Mouse (Mus musculus) B cell, adult 62 days (primary cell): ENCODE measurements around the gene Trim38. TPM values are rescaled to one million over a fixed set of nuclear protein-coding genes. Genes with fewer than 3 reads are reported as not detected.

Source experiments
- total RNA-seq: library from RNA; stranded (reverse); gene quantifications from 4 replicates; pipeline ENCODE4 v1.2.4, GENCODE M21; 2023

Gene Trim38
- total RNA-seq, result not detected in 4 replicates

DNA sequence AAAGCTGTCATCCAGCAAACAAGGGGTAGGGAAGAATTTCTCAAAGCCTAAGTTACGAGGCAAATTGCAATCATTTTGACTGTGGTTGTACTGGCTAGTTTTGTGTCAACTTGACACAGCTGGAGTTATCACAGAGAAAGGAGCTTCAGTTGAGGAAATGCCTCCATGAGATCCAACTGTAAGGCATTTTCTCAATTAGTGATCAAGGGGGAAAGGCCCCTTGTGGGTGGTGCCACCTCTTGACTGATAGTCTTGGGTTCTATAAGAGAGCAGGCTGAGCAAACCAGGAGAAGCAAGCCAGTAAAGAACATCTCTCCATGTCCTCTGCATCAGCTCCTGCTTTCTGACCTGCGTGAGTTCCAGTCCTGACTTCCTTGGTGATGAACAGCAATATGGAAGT is at the start of gene Trim38:
Gene Trim38 (plus strand): TSS at position 301 of the 400 bp plus-strand sequence.

DNA sequence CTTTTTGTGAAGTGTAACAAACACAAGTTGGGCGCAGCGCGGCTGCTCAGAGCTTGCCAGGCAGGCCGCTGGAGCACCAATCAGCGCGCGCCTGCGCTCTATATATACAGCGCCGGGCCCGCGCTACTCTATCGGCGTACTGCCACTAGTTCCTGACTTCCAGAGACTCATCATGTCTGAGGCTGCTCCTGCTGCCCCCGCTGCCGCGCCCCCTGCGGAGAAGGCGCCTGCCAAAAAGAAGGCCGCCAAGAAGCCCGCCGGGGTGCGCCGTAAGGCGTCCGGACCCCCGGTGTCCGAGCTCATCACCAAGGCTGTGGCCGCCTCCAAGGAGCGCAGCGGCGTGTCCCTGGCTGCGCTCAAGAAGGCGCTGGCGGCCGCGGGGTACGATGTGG is 31.0 kb upstream of the Trim38 start, which contains the start of gene Hist1h1c:
Gene Hist1h1c (plus strand): TSS at position 132 of the 392 bp plus-strand sequence.

GRCm38 (mm10) chr13:23745381-23746161 is 24.1 kb upstream of the Trim38 start, which contains the start of gene Hist1h3c:
Gene Hist1h3c, minus strand, starts transcription at chr13:23745602.

DNA sequence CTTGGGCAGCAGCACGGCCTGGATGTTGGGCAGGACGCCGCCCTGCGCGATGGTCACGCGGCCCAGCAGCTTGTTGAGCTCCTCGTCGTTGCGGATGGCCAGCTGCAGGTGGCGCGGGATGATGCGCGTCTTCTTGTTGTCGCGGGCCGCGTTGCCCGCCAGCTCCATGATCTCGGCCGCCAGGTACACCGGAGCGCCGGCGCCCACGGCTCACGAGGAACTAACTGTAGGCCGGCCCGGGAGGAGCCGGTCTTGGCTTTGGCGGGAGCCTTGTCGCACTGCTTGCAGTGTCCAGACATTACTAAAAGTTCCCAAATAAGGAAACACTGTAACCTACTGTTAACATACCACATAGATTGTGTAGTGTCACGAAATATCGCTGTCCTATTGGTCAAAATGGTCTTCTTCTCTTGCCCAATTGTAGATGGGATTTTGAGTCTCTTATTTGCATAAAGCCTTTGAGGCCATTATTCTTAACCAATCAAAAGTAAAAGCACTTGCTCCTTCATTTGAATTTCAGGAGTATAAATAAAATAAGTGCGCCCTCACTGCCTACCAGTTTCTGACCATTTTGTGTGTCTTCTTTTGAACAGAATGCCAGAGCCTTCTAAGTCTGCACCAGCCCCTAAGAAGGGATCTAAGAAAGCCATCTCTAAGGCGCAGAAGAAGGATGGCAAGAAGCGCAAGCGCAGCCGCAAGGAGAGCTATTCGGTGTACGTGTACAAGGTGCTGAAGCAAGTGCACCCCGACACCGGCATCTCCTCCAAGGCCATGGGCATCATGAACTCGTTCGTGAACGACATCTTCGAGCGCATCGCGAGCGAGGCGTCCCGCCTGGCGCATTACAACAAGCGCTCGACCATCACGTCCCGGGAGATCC is 23.3 kb upstream of the Trim38 start, which contains the start of gene Hist1h2bb:
Gene Hist1h2bb (plus strand): TSS at position 534 of the 880 bp plus-strand sequence.

GRCm38 (mm10) chr13:23750839-23751477 is 18.8 kb upstream of the Trim38 start, which contains the start of gene Hist1h2ab:
Gene Hist1h2ab, plus strand, starts transcription at chr13:23751126.

DNA sequence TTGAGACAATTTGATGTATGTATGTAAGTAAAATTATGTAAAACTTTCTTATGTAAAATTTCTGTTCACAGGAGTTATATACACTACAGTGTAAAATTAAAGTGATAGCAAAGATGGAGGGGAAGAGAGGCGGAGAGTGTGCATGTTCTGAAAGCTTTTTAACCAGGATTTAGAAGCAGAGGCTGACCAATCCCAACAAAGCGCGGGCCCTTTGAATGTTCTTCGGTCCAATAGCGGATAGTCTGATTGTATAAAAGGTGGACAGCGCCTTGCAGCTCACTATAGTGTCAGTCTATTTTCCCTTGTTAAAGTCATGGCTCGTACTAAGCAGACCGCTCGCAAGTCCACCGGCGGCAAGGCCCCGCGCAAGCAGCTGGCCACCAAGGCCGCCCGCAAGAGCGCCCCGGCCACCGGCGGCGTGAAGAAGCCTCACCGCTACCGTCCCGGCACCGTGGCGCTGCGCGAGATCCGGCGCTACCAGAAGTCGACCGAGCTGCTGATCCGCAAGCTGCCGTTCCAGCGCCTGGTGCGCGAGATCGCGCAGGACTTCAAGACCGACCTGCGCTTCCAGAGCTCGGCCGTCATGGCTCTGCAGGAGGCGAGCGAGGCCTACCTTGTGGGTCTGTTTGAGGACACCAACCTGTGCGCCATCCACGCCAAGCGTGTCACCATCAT is 17.5 kb upstream of the Trim38 start, which contains the start of gene Hist1h3b:
Gene Hist1h3b (plus strand): TSS at position 201 of the 675 bp plus-strand sequence.

GRCm38 (mm10) chr13:23756790-23757189 is 12.9 kb upstream of the Trim38 start, which contains the start of gene Hist1h4b:
Gene Hist1h4b, plus strand, starts transcription at chr13:23757013.

GRCm38 (mm10) chr13:23760972-23761864 is 8.5 kb upstream of the Trim38 start, which contains the start of gene Hist1h4a:
Gene Hist1h4a, minus strand, starts transcription at chr13:23761230.

DNA sequence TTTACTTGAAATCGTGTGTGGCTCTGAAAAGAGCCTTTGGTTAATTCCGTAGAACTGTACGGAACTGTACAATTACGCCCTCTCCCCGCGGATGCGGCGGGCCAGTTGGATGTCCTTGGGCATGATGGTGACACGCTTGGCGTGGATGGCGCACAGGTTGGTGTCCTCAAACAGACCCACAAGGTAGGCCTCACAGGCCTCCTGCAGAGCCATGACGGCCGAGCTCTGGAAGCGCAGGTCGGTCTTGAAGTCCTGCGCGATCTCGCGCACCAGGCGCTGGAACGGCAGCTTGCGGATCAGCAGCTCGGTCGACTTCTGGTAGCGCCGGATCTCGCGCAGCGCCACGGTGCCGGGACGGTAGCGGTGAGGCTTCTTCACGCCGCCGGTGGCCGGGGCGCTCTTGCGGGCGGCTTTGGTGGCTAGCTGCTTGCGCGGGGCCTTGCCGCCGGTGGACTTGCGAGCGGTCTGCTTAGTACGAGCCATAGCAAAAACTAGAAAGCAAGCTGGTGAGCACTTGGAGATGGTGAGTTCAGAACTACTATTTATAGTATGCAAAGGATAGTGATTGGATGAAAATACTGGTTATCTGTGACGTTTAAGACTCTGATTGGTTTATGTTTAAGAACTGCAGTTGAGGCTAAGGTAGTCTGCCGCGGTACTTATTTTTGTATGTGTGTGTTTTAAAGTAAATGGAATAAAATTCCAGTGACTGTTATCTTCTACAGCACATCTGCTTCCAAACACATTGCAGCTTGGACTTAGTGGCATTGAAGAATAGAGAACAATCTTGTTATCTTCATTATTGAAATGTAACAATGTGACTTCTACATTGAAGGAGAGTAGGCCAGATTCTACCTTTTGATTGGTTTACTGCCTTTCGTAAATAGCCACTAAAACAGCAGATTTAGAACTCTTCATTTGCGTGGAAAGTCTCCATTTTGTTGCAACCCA is 7.6 kb upstream of the Trim38 start, which contains the start of gene Hist1h3a:
Gene Hist1h3a (minus strand): TSS at position 516 of the 951 bp plus-strand sequence.

DNA sequence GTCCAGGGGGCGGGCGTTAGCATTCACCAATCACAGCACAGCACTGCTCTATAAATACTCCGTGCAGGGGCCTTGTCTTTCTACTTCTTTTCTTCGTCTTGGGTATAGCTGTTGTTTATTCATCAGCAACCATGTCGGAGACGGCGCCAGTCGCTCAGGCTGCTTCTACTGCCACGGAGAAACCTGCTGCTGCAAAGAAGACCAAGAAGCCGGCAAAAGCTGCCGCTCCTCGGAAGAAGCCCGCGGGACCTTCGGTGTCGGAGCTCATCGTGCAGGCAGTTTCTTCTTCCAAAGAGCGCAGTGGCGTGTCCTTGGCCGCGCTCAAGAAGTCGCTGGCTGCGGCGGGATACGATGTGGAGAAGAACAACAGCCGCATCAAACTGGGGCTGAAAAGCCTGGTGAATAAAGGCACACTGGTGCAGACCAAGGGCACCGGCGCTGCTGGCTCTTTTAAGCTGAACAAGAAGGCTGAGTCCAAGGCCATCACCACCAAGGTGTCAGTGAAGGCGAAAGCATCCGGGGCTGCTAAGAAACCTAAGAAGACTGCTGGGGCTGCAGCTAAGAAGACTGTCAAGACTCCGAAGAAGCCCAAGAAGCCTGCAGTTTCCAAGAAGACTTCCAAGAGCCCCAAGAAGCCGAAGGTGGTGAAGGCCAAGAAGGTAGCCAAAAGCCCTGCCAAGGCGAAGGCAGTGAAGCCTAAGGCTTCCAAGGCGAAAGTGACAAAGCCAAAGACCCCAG is 6.0 kb upstream of the Trim38 start, which contains the start of gene Hist1h1a:
Gene Hist1h1a (plus strand): TSS at position 81 of the 738 bp plus-strand sequence.

DNA sequence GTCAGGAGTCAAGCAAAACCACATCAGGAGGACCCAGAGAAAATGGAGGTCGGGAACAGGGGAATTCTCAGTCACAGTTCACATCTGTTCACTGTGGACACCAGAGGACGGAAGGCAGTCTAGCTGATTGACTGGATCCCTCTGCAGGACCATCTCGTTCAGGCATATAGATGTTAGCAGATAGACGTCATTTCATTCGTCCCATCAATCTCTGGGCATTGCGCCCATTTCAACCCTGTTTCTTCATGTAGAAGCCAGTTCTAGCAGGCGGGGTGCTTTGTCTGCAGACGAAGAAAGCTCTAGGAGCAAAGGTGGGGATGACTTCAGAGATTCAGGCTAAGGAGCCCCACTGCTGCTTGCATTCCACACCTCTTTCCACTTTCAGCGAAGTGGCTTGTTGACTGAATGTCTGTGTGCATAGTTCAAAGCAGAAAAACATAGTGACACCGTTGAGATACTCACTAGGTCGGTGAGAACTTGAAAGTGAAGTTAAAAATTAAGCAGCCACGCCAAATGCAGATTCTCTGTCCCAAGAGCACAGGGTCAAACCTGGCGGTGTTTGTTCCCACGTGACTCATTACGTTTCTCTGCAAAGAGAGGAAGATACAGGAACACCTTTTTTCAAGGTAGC is 36.8 kb downstream of the Trim38 start, which contains the start of gene Slc17a2:
Gene Slc17a2 (plus strand): TSS at position 572 of the 631 bp plus-strand sequence.

GRCm38 (mm10) chr13:23839308-23839707 is 69.6 kb downstream of the Trim38 start, which contains the start of gene Slc17a3:
Gene Slc17a3, plus strand, starts transcription at chr13:23839434.

Other genes starting within 250 kb of the Trim38 start
- 312 to 413 TPM (median 355 TPM) in 4 replicates for gene Hist1h4h, start 238.9 kb upstream of the Trim38 start, total RNA-seq
- 8.2 to 18.3 TPM (median 14.4 TPM) in 4 replicates for gene Hist1h2af, start 236.0 kb upstream of the Trim38 start, total RNA-seq
- 4.0 to 5.5 TPM (median 4.9 TPM) in 3 of 4 replicates, not detected in the other for gene Hist1h3g, start 234.5 kb upstream of the Trim38 start, total RNA-seq
- gene Hist1h2bh, start 226.5 kb upstream of the Trim38 start, total RNA-seq, result 9.7 to 15.7 TPM (median 11.4 TPM) in 4 replicates
- 116 to 135 TPM (median 127 TPM) in 4 replicates for gene Hist1h3f, start 225.9 kb upstream of the Trim38 start, total RNA-seq
- gene Hist1h4f, start 218.3 kb upstream of the Trim38 start, total RNA-seq, result 64.1 to 86.2 TPM (median 72.6 TPM) in 4 replicates
- 20.7 to 25.2 TPM (median 22.9 TPM) in 4 replicates for gene Hist1h1d, start 216.7 kb upstream of the Trim38 start, total RNA-seq
- gene Hist1h3e, start 207.5 kb upstream of the Trim38 start, total RNA-seq, result 302 to 339 TPM (median 312 TPM) in 4 replicates
- gene Hist1h2ae, start 198.7 kb upstream of the Trim38 start, total RNA-seq, result 20.2 to 28.2 TPM (median 23.3 TPM) in 4 replicates
- 455 to 535 TPM (median 493 TPM) in 4 replicates for gene Hist1h2bg, start 198.5 kb upstream of the Trim38 start, total RNA-seq
- gene Hist1h2bf, start 195.7 kb upstream of the Trim38 start, total RNA-seq, result 223 to 279 TPM (median 234 TPM) in 4 replicates
- 18.6 to 61.8 TPM (median 42.9 TPM) in 4 replicates for gene Hist1h2ad, start 195.5 kb upstream of the Trim38 start, total RNA-seq
- gene Hist1h3d, start 194.2 kb upstream of the Trim38 start, total RNA-seq, result 33.1 to 41.7 TPM (median 35.9 TPM) in 4 replicates
- 149 to 174 TPM (median 170 TPM) in 4 replicates for gene Hist1h4d, start 188.3 kb upstream of the Trim38 start, total RNA-seq
- gene Hist1h2be, start 148.8 kb upstream of the Trim38 start, total RNA-seq, result 31.4 to 39.8 TPM (median 37.8 TPM) in 4 replicates
- 317 to 365 TPM (median 333 TPM) in 4 replicates for gene Hist1h1e, start 147.4 kb upstream of the Trim38 start, total RNA-seq
- gene Hist1h2ac, start 86.0 kb upstream of the Trim38 start, total RNA-seq, result 9.3 to 10.9 TPM (median 9.8 TPM) in 4 replicates
- 16.6 to 23.0 TPM (median 18.7 TPM) in 4 replicates for gene Hist1h2bc, start 85.7 kb upstream of the Trim38 start, total RNA-seq
- 0.67 to 1.3 TPM in 2 of 4 replicates, not detected in the others for gene Hist1h1t, start 74.1 kb upstream of the Trim38 start, total RNA-seq
- gene Hist1h4c, start 71.5 kb upstream of the Trim38 start, total RNA-seq, result 174 to 205 TPM (median 189 TPM) in 4 replicates
- gene Hfe, start 59.1 kb upstream of the Trim38 start, total RNA-seq, result 0.48 to 1.5 TPM (median 1.1 TPM) in 4 replicates
- gene Hist1h1c, start 31.1 kb upstream of the Trim38 start, total RNA-seq, result 857 to 1,008 TPM (median 880 TPM) in 4 replicates
- gene Hist1h3c, start 24.3 kb upstream of the Trim38 start, total RNA-seq, result 9.0 to 14.7 TPM (median 11.7 TPM) in 4 replicates
- 65.5 to 82.0 TPM (median 72.9 TPM) in 4 replicates for gene Hist1h2bb, start 23.2 kb upstream of the Trim38 start, total RNA-seq
- gene Hist1h2ab, start 18.8 kb upstream of the Trim38 start, total RNA-seq, result 38.9 to 112 TPM (median 74.0 TPM) in 4 replicates
- gene Hist1h3b, start 17.6 kb upstream of the Trim38 start, total RNA-seq, result 29.5 to 64.1 TPM (median 35.4 TPM) in 4 replicates
- 81.8 to 123 TPM (median 110 TPM) in 4 replicates for gene Hist1h4b, start 12.9 kb upstream of the Trim38 start, total RNA-seq
- 189 to 269 TPM (median 202 TPM) in 4 replicates for gene Hist1h4a, start 8.7 kb upstream of the Trim38 start, total RNA-seq
- 385 to 444 TPM (median 390 TPM) in 4 replicates for gene Hist1h3a, start 7.5 kb upstream of the Trim38 start, total RNA-seq
- gene Hist1h1a, start 6.2 kb upstream of the Trim38 start, total RNA-seq, result 35.5 to 38.6 TPM (median 37.0 TPM) in 4 replicates
- not detected in 4 replicates for gene Slc17a2, start 37.1 kb downstream of the Trim38 start, total RNA-seq
- not detected in 4 replicates for gene Slc17a3, start 69.5 kb downstream of the Trim38 start, total RNA-seq
- gene Slc17a1, start 97.8 kb downstream of the Trim38 start, total RNA-seq, result not detected in 4 replicates
- gene Slc17a4, start 145.1 kb downstream of the Trim38 start, total RNA-seq, result not detected in 4 replicates
- not detected in 4 replicates for gene Hist1h2ba, start 164.2 kb downstream of the Trim38 start, total RNA-seq
- not detected in 4 replicates for gene Hist1h2aa, start 164.5 kb downstream of the Trim38 start, total RNA-seq
- gene Scgn, start 221.3 kb downstream of the Trim38 start, total RNA-seq, result not detected in 4 replicates